Mouse (Mus musculus) colon, adult 2 months (tissue): ENCODE results near the gene Gm11037. TPM values are rescaled to one million over a fixed set of nuclear protein-coding genes. Genes with fewer than 3 reads are reported as not detected.

ENCODE experiments used
- polyA plus RNA-seq: library from polyadenylated mRNA; depleted of rRNA; stranded (reverse); fragments of >200 nt; gene quantifications from 2 replicates; pipeline ENCODE4 v1.2.3, GENCODE M21; 2012; rRNA removed

Gm11037 gene
- not detected in 2 replicates for polyA plus RNA-seq

GRCm38 (mm10) chr2:131132930-131133547 is at the start of gene Gm11037:
Gene Gm11037 (plus strand): TSS chr2:131133497.

DNA sequence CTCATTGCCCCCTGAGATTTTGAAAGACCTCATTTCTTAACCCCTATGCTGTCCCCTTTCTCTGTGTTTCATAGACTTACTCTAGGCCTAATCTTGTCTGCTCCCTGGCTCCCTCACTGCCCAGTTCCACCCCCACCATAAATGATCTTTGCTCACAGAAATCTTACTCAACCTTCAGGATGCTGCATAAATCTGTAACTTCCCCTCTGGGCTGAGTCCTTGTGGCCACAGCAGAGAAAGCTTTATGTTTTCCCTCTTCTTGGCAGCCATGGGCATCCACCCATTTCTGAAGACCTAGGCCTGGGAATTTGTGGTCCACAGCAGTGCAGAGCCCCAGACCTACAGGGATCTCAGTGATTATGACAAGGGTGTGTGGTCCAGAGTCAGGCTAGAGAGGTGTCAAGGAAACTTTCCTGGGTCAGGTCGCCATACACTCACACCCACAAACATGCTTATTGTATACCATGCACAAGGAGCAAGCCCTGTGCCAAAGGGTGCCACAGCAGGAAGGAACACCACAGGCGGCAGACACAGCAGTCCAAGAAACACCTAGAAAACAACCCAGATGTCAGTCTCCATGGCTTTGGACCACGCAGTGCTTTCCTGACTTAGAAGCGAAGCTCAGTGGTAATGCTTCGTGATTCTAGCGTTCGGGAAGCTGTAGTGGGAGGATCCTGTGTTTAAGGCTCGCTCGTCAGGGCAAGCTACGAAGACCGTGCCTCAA is 46.5 kb upstream of the Gm11037 start, which contains the start of gene Siglec1:
Gene Siglec1 (minus strand): TSS at position 99 of the 724 bp plus-strand sequence.

DNA sequence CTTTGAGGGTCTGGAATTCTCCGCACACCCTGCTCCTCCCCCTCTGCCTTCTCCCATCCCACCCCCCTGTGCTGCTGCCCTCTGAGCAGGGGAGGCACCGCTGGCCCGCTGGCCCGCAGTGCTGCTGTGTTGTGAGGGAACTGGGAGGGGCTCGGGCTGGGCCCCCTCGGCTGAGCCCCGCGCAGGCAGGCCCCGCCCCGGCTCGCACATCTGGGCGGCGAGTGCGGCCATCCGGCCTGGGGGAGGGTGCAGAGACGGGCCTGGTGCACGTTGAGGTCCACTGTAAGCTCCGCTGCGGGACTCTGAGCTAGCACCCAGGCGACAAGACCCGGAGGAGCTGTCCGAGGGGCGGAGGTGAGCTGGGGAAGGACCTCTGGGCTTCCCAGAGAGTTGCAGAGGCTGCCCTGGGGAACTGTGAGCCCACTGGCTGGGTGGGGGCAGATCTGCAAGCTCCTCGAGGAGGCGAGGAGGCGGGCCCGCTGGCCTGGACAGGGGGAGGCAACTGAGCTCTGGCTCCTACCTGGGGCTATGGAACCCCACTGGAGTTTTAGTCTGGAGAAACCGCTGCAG is 6.1 kb upstream of the Gm11037 start, which contains the start of gene Hspa12b:
Gene Hspa12b (plus strand): TSS at position 120 of the 570 bp plus-strand sequence.

GRCm38 (mm10) chr2:131159938-131160581 is 26.8 kb downstream of the Gm11037 start, which contains the start of gene 1700037H04Rik:
Gene 1700037H04Rik (minus strand): TSS chr2:131160081.

DNA sequence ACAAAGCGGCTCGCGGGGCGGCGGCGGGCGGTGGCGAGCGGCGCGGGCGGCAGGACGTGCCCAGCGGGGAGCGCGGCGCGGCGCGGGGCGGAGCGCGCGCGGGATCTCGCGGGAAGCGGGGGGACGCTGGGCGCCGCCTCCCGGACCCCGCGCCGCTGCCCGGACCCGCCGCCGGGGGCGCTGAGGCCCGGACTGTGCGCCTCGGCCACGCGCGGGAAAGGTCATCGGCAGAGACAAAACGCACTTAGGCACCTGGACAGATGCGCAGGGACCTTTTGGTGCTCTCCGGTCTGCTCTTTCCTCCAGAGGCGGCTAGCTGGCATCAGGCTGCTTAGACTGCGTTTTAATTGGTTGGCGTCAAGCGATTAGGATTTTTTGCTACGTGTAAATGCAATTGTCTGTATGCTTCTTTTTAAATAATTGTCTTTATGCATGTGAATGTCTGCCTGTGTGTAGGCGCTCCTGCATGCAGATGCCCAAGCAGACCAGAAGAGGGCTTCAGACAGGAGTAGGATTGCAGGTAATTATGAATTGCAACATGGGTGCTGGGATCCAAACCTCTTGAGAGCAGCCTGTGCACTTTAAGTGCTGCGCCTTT is 46.8 kb downstream of the Gm11037 start, which contains the start of gene Cenpb:
Gene Cenpb (minus strand): TSS at position 78 of the 598 bp plus-strand sequence.

Other genes starting within 250 kb of the Gm11037 start
- gene 4930402H24Rik, start 227.1 kb upstream of the Gm11037 start, polyA plus RNA-seq, result 16.5 and 19.1 TPM in 2 replicates
- gene Atrn, start 227.0 kb upstream of the Gm11037 start, polyA plus RNA-seq, result 7.3 TPM in 2 replicates
- gene Gfra4, start 90.4 kb upstream of the Gm11037 start, polyA plus RNA-seq, result 39.4 and 46.2 TPM in 2 replicates
- gene Adam33, start 69.7 kb upstream of the Gm11037 start, polyA plus RNA-seq, result 56.1 and 60.3 TPM in 2 replicates
- gene Siglec1, start 46.7 kb upstream of the Gm11037 start, polyA plus RNA-seq, result 5.4 and 5.6 TPM in 2 replicates
- 7.4 and 8.0 TPM in 2 replicates for gene Hspa12b, start 6.2 kb upstream of the Gm11037 start, polyA plus RNA-seq
- 101 and 105 TPM in 2 replicates for gene 1700037H04Rik, start 26.6 kb downstream of the Gm11037 start, polyA plus RNA-seq
- gene Cenpb, start 46.6 kb downstream of the Gm11037 start, polyA plus RNA-seq, result 122 and 126 TPM in 2 replicates
- 26.8 and 29.2 TPM in 2 replicates for gene Cdc25b, start 53.5 kb downstream of the Gm11037 start, polyA plus RNA-seq
- 14.4 and 16.7 TPM in 2 replicates for gene Spef1, start 53.8 kb downstream of the Gm11037 start, polyA plus RNA-seq
- 61.0 and 81.1 TPM in 2 replicates for gene Ap5s1, start 73.6 kb downstream of the Gm11037 start, polyA plus RNA-seq
- 63.4 and 78.6 TPM in 2 replicates for gene Mavs, start 100.6 kb downstream of the Gm11037 start, polyA plus RNA-seq
- 17.9 and 23.3 TPM in 2 replicates for gene Pank2, start 129.0 kb downstream of the Gm11037 start, polyA plus RNA-seq
- gene Rnf24, start 219.4 kb downstream of the Gm11037 start, polyA plus RNA-seq, result 2.0 and 2.2 TPM in 2 replicates